Mouse (Mus musculus) cerebellum, postnatal 25 days (tissue): ENCODE data around the gene 4930556J24Rik.
"Not testable (repeated sequence)": the region's sequence is repeated elsewhere in the genome, so short reads cannot be mapped to it uniquely, and the experiment has no call there.

Source experiments
- DNase-seq, 2 experiments: peaks; one replicate each; pipeline ENCODE4 v3.0.0; 2021; ENCODE audit warnings: mixed read lengths in 2 of 2

4930556J24Rik gene

DNA sequence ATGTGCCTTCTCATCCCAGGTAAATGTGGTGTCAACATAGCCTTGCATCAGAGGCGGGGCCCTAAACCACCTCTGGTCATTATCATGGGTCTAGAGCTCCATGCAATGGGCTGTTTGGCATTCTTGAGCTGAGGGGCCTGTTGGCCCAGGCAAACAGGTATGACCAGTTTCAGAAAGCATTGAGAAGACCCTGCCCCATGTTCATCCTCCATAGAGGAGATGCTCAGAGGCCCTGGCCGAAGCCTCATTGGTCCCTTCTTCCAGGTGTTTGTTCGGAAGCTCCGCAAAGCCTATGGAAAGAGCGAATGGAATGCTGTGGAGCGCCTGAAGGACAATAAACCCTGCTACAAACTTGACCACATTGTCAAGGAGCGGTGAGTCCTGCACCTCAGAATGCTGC, 6.2 kb downstream of the 4930556J24Rik start:
- peak in 1 of 2 experiments; percentile 2 for DNase-seq

DNA sequence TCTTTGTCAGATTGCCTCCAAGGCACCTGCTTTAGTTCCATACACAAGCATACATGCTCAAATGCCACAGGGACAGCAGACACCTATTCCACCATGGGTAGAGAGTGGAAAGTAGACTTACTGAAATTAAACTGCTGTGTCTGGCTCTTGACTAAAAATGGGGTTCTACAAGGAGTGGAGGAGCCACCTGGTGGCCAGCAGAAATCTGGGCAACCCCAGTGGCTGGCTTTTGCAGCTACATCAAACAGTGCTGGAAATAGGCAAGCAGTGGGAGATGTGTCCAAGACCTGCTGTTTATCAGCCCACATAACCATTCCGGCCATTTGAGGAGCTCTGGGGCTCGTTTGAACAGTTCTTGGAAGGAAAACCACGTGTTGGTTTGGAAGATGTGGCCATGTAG, 6.7 kb downstream of the 4930556J24Rik start:
- no peak for DNase-seq

DNA sequence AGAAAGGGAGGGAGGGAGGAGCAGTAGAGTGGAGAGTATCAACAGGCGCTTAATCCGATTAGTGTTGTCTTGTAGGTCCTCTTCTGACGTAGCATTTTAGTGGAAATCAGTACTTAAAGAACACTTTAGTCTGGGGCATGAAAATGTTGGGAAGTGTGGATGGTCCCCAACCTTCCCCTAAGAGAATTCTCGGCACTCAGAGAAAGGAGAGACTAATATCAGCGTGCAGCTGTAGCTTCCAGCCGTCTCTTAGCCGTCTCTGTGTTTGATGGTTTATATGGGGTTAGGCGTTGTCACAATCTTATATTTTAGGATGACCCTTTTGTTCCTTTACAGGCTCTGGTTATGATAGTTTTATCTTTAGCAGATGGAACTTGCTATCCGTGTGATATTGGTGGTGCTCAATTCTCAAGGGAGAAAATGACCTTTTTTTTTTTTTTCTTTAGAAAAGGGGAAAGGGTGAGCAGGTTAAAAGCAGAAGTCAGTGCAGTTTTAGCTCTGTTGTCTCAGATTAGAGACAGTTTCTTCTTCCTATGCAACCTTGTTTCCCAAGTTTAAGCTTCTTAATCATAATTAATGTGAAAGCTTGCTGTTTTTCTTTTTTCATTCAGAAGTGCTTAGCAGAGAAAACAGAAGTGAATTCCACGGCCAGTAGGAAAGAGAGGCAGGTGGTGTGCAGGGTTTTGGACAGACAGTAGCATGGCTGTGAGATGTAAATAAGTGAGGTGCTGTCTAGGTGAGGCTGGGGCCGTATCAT, 12.0 kb downstream of the 4930556J24Rik start:
- no peak for DNase-seq

DNA sequence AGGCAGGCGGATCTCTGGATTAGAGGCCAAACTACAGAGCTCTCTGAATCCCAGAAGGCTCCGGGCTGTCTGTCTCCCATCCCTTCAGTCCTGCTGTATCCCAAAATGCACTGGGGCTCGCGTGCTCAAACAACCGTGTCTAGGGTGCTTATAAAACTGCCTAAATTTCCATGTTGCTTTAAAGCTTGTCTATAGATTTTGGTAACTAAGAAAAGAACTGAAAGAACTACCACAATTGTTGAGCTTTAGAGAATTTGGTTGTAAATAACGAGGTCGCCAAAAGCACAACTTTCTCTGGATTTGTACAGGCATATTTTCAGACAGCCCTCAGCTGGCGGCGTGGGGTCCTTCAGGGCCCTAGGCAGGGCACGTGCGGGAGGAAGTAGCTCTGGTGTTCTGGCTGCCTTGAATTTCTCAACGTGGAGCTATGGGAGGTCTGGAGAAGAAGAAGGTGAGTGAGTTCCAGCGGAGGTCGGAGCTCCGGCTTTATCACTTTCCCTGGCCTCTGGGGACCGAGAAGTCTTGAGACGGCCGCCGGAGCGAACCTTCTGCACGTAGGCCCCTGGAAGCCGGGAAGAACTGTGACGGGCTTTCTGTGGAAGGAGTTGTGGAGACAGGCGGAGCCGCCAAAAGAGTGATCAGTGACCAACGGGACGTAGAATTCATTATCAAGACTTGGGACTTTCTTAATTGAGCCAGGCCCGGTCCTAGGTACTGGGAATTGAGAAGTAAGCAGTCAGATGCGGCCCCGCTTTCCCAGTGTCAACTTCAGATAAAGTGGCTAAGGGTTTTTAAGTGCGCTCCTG, 12.8 kb downstream of the 4930556J24Rik start, which contains the start of gene Pes1:
Pes1 (plus strand) TSS at position 366 of the 806 bp plus-strand sequence.
- peak; percentile 86 for DNase-seq

DNA sequence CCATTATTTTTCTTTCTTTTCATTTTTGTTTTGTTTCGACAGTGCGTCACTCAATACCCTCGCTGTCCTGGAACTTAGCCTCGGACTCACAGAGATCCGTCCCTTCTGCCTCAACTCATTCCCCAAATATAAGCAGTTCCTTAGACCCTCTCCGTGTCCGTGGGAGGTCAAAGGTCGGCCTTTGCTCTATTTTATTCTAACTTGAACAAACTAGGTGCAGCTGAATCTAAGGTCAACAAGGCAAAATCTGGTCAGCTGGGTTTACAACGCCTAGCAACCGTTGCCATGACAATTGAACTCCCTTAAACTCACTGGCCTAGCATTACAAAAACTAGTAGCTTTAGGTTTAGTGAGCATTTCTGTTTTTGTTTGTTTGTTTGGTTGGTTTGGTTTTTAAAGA, 13.4 kb downstream of the 4930556J24Rik start:
- DNase-seq, result no peak

DNA sequence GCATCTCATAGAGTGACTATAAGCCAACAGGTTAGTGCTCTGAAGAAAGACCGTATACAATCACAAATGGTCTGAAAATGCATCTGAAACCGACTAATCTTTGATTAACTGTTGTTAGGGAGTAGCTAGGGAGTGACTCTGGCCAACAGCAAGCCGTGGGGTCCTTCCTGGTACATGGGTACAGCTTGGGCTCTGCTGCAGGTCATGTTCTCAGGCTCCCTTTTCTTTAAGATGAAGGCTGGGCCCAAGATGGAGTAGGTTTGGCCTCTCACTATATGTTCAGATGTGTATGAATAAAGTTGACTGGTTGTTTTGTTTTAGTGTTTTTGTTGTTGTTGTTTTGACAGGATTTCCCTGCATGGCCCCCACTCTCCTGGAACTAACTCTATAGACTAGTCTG, 14.8 kb downstream of the 4930556J24Rik start:
- DNase-seq, result no peak

DNA sequence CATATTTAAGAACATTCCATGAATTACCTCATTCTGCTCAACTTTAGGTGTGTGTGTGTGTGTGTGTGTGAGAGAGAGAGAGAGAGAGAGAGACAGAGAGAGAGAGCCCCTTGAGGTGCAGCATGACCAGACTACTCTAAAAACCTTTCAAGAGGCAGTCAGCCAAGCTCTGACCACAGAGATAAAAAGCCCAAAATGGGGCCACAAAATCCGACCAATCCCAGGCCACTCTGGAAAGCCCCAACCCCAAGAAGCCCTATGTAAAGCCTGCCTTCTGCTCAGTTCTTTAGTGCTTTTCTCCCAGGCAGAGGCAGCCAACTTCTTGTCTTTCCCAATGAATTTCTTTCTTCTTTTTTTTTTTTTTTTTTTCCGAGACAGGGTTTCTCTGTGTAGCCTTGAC, 15.7 kb downstream of the 4930556J24Rik start:
- no peak for DNase-seq

DNA sequence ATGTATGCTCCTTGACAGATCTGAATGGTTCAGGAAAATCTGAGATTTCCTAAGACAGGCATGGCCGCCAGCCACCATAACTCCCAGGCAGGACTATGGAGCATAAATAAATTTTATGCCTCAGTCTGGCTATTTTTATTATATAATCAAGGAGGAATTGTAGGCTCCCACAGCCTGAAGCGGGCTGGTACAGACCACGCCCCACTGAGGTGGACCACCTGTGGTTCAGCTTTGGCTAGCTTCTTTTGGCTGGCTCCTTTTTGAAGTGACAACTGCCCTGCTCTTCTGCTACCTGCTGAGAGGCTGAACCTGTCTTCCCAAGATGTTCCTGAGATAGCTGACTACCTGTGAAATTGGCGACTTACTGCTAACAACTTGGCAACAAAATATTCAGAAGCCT, 21.2 kb downstream of the 4930556J24Rik start:
- not testable (repeated sequence) for DNase-seq

DNA sequence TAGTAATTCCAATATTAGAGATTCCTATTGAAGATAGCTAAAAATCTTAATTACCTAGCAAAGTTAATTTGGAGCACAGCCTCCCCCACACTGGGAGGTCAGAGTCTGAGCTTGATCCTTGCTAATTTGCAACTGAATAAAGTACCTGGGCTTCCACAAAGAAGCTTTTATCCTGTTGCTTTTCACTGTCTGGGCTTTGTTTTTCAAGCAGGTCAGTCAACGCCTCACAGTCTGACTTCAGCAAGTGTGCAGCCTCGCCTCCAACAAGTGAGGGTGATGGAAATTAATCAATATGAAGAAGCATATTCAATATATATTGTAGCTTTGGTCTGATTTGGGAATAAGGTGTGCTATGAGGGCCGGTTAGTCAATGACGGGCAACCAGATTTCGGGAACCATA, 21.7 kb downstream of the 4930556J24Rik start:
- not testable (repeated sequence) for DNase-seq

DNA sequence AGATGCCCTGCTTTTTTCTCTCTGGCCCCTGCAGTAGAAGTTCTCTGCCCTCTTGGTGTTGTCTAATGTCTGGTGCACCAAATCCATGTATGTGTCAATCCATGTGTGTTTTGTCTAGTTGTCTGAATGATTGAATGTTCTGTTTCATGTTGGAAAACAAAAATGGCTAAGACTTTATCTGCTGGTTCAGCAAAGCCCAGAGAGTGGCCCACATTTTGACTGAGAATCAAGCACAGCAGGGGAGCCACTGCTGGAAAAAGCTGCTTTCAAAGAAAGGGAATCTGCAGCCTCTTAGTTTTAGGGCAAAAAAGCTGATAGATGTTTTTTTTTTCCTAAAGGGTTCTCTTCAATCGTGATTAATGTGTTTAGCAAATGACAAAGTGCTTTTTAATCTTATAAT, 30.2 kb downstream of the 4930556J24Rik start:
- no peak for DNase-seq

DNA sequence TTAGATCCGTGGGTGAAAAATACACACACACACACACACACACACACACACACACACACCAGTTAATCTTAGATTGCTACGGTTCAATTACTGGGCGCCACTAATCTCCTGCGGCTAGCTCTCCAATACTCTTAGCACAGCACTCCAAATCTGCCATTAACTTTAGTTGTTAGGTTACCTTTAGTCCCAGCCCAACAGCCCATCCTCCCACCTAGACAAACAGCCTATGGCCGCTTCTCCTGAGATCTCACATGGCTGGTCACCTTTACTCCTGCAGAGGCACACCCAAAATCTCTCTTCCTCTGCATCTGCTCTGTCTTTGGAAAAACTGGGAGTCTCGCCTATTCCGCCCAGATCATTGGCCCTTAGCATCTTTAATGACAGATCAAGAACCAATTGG, 35.2 kb downstream of the 4930556J24Rik start:
- no peak for DNase-seq

DNA sequence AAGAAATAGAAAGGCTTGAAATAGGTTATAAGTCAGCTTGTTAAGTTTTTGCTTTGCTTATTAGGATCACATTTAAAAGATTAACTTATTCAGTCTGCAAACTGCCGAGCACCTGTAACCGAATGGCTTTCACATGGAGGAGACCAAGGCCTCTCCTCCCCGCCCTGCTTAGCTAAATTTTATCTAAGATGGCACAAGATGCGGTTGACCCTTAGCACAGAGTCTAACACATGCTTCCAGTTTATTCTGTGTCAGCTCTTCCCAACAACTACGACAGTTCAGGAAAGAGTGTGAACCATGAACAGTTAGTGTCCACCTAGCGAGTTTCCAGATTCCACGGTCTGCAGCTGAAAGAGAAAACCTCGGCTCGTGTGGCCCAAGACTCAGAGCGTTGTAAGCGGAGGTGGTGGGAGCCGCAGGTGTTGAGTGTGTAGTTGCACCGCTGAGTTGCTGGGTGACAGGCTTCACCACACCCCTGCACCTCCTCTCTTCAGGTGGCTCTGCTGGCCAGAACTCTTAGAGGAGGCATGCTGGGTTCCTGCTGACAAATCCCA, 39.2 kb downstream of the 4930556J24Rik start:
- DNase-seq, result no peak

DNA sequence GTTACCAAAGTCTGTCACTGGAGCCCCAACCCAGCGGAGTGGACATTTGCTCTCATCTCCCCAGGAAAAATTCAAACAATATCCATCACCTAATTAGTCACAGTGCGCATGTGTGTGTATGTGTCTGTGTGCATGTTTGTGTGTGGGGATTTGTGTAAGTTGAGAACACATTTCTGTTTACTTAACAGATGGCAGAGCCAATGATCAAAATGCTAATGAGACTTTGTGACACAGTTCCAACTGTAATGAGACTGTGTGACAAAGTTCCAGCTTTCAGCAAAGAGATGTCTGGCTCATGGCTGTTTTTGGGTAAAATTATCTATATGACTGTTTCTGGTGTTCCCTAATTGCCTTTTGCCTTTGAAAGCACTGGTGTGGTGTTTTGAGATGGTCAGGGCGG, 40.3 kb downstream of the 4930556J24Rik start:
- no peak for DNase-seq

DNA sequence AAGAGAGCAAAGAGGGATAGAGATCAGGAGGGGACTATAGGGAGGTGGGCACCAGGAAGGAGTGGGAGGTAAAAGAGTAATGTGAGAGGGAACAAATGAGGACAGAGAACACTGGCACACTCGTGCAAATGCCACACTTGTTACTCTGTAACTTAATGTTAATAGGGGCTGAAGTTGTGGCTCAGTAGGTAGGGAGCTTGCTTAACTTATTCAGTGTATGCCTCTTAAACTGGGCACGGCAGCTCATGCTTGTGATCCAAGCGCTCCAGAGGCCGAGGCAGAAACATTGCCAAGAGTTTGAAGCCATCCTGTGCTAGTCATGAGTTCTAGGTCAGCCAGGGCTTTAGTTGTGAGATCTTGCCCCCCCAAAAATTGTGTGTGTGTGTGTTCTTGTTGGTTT, 41.4 kb downstream of the 4930556J24Rik start:
- no peak for DNase-seq

DNA sequence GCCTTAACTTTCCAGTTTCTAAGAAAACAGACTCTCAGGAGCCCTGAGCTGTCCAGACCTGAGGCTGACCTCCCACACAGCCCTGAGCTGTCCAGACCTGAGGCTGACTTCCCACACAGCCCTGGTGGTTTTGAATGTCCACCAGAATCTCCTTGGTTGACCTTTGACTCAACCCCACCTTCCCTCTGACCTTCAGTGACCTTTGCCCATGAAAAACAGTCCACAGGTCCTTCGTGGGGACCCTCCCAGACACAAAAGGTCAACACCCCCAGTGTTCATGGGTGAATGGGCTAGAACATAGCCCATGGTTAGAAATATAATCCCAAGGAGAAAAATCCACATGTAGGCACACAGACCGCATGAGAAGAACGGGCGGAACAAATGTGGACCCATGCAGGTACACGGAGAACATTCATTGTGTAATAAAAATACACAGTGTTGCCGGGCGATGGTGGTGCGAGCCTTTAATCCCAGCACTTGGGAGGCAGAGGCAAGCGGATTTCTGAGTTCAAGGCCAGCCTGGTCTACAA, 42.8 kb downstream of the 4930556J24Rik start:
- DNase-seq, result no peak

DNA sequence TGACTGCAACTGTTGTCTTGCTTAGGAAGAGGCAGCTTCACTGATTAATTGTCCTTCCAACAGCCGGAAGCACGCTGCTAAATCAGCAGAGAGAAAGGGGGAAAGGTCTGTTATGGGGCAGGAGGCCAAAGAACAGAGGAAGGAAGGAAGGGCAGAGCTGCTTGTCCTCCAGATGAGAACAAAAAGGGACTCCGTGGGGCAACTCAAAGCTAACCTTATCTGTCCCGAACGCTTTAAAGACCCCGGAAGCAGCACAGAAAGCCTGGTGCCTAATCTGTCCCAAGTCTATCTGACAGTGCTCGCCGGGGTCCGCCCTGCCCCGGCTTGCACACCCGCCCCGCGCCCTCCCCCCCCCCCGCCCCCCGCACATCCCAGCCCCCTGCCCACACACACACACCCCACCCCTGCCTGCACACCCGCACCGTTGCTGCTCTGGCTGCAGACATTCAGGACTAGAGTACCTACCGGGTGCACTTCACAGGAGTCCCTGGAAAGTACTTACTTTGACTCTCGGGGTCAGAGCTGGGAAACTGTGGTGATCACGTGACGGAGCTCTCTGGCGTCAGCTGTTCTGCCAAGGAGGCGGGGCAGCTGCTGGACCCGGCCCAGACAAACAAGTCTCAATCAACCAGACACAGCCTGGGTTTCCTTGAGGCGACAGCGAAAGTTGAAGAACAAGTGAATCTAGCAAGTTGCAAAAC, 44.9 kb downstream of the 4930556J24Rik start, which contains the start of gene Tcn2:
Tcn2 (minus strand) TSS at position 649 of the 701 bp plus-strand sequence.
- DNase-seq, result peak; percentile 45 to 66

DNA sequence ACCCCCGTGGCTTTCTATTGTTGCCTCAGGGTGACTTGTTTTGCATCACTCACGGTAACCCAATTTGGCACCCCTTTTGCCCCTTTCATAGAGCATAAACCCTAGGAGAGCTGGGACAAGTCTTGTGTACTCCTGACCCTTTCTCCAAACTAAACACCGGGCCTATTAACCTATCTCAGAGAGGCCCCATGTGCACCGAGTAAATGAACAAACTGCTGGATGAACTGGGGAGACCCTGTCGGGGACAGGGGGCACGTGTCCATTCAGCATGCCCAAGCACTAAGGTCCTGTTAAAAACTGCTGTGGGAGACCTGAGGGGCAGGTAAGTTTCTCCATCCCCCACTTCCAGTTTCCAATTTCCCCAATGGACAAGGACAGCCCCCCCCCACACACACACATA, 45.6 kb downstream of the 4930556J24Rik start:
- no peak for DNase-seq

DNA sequence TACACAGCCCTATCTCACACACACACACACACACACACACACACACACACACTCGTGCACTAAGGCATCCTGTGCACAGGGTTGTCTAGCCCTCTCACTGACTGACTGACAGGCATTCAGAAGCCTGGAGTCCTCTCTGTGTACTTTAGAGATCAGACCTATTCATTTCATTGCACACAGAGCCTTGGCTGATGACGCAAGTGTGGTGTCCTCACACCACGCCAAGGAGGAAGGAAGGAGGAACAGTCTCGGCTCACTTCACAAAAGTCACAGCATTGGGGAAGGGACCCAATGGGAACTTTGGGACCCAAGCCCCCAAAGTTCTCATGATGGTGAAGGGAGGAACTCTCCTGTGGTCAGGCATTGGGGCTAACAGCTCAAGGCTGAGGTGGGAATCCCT, 46.6 kb downstream of the 4930556J24Rik start:
- no peak for DNase-seq

DNA sequence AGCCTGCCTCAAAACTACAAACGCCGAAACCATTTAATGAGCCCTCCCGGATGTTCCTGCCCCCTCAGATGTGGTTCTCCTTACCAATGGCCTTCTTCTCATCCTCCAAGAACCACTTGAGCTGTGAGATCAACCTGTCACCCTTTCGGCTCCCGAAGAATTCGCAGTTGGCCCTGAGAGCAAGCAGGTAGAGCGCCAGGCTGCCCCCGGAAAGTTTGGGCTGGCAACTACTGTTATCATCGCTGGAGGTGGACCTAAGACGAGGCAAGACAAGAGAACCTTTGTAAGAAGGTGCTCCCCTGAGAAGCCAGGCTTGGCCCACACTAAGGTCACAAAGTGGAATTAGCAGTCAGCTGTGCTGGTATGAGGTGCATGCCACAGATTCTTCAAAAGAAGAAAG, 50.7 kb downstream of the 4930556J24Rik start:
- DNase-seq, result no peak

DNA sequence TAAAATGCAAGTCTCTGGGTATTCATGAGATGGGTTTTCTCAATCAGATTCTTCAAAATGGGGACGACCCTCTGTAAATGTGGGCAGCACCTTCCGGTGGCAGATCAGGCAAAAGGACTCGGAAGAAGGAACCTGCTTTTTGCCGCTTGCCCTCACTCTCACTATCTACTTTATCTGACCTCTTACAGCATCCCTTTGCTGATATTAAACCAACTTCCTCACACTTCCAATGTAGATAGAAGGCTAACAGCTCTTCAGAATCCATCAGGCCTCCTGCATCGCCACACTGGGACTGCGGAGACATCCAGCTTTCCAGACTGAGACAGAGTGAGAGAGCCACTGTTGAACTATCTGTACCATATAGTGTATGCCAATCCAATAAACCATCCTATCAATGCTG, 53.8 kb downstream of the 4930556J24Rik start:
- no peak for DNase-seq

DNA sequence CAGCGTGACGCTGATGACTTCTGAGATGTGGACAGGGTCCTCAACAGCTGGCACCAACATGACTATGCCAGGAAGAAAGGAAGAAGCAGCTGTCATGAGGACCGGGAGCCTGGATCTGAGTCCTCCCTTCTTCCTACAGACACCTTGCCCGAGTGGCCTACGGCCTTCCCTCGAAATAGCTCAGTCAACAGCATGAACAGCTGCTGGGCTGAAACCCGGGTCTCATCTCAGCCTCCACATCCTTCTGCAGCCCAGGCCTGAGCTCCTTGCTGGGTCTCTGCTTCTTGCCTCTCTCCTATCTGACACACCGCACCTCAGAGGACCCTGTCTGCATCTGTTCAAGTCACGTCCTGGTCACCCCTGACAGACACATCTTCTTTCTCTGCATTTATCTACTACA, 54.5 kb downstream of the 4930556J24Rik start:
- no peak for DNase-seq

DNA sequence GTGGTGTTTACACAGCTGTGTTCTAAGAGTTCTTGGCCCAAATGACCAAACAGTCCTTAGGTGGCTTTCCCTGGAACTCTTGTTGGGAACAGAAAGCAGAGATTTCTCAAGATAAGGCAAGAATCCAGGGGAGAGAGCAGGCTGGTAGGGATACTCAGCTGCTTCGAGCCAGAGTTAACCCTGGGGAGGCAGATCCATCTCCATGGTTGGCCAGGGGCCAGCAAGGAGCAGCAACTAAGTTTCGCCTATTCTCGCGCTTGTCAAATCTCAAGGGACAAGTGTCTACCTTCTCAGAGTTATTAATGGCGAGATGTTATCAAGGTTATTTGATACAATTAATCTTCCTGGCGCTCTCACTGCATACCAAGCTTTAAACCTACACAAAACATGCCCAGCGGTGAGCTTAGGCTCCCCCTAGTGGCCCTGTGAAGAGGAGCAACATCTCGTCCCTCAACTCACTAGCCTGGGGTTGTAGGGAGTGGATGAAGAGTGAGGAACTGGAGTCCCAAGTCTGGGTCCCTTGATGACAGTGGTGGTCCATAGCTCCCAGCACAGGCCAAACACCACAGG, 55.2 kb downstream of the 4930556J24Rik start:
- DNase-seq, result peak; percentile 68 to 81
